Mouse (Mus musculus): ENCODE measurements around the gene Gm765. TPM values are rescaled to one million over a fixed set of nuclear protein-coding genes. Genes with fewer than 3 reads are reported as not detected.

Gm765 gene
- polyA plus RNA-seq, 1 experiment, result not detected

DNA sequence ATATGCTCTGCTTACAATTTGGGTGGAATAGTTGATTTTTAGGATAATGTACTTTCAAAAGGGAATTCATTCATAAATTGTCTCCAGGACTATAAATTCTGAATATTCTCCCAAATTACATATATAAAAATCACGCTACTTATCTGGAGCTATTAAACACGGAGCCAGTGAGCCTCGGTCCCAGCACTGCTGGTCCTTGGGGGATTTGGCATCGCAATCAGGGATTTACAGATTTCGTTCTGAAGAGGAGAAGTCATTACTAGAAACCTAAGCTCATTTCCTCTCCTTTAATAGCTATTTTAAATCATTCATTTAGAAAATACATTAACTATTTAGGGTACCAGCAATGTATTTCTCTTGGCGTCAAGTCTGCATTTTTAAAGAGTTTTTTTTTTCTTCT, 55.0 kb downstream of the Gm765 start:
- peak; percentile 57 for DNase-seq (ENCODE audit: low read depth)
- no peak for TF ChIP-seq POLR2A (IDR thresholded peaks at IDR 0.05; ENCODE audit: borderline replicate concordance, extremely low read depth, insufficient read depth, insufficient read length, poor library complexity, severe bottlenecking)
- no peak for TF ChIP-seq CTCF (IDR thresholded peaks at IDR 0.05; ENCODE audit: borderline replicate concordance, extremely low read depth, insufficient read depth, insufficient read length)

DNA sequence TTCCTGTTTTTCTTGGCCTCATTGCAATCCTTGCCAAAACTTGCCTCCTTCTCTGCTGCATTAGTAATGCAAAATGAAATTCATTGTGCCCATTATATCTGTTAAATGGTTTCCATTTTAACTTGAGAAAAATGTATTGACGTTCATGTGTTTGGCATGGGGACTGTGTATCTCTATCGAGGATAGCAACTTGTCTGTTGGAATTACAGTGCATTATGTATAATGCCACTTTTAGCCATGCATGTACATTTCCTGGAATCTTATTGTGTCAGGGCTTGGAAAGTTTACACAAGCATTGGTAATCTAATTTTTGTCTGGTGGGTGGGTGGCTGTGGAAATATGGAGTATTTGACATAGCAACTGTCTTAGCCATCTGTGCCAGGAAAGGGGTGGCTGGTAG, 57.4 kb downstream of the Gm765 start:
- no peak for DNase-seq (ENCODE audit: low read depth)

GRCm38 (mm10) chr6:98282791-98283190, 59.8 kb downstream of the Gm765 start:
- TF ChIP-seq CTCF (IDR thresholded peaks at IDR 0.05; ENCODE audit: borderline replicate concordance, extremely low read depth, insufficient read depth, insufficient read length) (no peak), POLR2A (IDR thresholded peaks at IDR 0.05; ENCODE audit: borderline replicate concordance, extremely low read depth, insufficient read depth, insufficient read length, poor library complexity, severe bottlenecking) (no peak)
- peak; percentile 76 for DNase-seq (ENCODE audit: low read depth)

More for the DNA sequence above, 57.4 kb downstream of the Gm765 start:
- TF ChIP-seq CTCF (IDR thresholded peaks at IDR 0.05; ENCODE audit: borderline replicate concordance, extremely low read depth, insufficient read depth, insufficient read length), result no peak
- no peak for TF ChIP-seq POLR2A (IDR thresholded peaks at IDR 0.05; ENCODE audit: borderline replicate concordance, extremely low read depth, insufficient read depth, insufficient read length, poor library complexity, severe bottlenecking)

DNA sequence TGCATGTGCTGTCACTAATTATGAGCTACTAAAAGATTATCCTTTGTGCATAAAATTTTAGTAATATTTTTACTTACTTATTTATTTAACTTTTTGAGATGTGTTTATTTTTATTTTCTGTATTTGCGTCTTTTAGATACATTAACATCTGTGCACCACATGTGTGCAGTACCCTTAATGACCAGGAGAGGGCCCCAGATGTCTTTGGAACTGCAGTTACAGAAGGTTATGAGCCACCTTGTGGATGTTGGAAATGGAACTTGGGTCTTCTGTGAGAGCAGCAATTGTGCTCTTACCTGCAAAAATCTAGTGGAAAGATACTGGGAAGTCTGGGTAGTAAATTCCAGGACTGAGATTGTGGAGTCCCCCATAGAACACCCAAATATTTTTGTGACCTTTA, 71.0 kb downstream of the Gm765 start:
- no peak for DNase-seq (ENCODE audit: low read depth)
- TF ChIP-seq CTCF (IDR thresholded peaks at IDR 0.05; ENCODE audit: borderline replicate concordance, extremely low read depth, insufficient read depth, insufficient read length) (peak; percentile 53; the same call in 1 of the 2 replicates), POLR2A (IDR thresholded peaks at IDR 0.05; ENCODE audit: borderline replicate concordance, extremely low read depth, insufficient read depth, insufficient read length, poor library complexity, severe bottlenecking) (no peak)

- TF ChIP-seq POLR2A (IDR thresholded peaks at IDR 0.05; ENCODE audit: borderline replicate concordance, extremely low read depth, insufficient read depth, insufficient read length, poor library complexity, severe bottlenecking) (no peak), CTCF (IDR thresholded peaks at IDR 0.05; ENCODE audit: borderline replicate concordance, extremely low read depth, insufficient read depth, insufficient read length) (no peak)
- DNase-seq (ENCODE audit: low read depth), result no peak
Measured at GRCm38 (mm10) chr6:98262961-98263360, 79.6 kb downstream of the Gm765 start.

DNA sequence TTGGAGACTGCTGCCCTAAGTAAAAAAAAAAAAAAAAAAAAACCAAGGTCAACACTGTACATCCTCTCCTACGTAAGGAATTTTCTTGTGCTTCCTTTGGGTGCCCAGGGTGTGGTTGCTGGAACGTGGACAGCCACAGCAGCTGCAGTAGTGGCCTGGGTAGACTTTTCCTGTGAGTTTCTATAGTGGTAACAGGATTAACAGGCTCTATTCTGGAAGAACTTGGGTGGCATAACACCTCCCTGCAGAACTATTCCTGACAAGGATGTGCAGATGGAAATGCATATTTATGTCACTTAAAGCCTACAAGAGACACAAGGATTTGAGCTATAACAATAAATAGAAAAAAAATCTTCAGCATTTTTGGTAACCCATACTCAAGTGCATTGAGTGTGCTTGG, 83.5 kb downstream of the Gm765 start:
- DNase-seq (ENCODE audit: low read depth), result no peak
- TF ChIP-seq POLR2A (IDR thresholded peaks at IDR 0.05; ENCODE audit: borderline replicate concordance, extremely low read depth, insufficient read depth, insufficient read length, poor library complexity, severe bottlenecking) (no peak), CTCF (IDR thresholded peaks at IDR 0.05; ENCODE audit: borderline replicate concordance, extremely low read depth, insufficient read depth, insufficient read length) (no peak)

- no peak for TF ChIP-seq POLR2A (IDR thresholded peaks at IDR 0.05; ENCODE audit: borderline replicate concordance, extremely low read depth, insufficient read depth, insufficient read length, poor library complexity, severe bottlenecking)
- TF ChIP-seq CTCF (IDR thresholded peaks at IDR 0.05; ENCODE audit: borderline replicate concordance, extremely low read depth, insufficient read depth, insufficient read length), result no peak
- DNase-seq (ENCODE audit: low read depth), result no peak
Measured at GRCm38 (mm10) chr6:98246449-98246848, 96.1 kb downstream of the Gm765 start.

DNA sequence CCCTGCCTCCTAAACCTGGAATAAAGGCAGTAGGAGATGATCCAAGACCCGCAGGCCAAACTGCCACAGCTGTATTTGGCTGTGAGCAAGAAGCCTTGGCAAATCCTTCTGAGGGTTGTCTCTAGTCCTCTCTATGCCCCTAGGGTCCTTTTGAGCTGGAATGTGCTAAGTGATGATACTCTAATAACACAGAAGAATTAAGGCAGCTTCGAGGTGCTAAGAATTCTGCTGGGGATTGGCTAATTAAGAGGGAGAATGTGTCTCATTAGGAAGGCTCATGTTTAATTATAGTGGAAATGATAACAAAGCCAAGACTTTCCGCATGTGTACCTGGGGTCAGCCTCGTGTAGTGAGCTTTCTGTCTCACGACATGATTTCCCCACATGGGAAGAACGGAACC, 99.4 kb downstream of the Gm765 start:
- peak; percentile 74 for DNase-seq (ENCODE audit: low read depth)
- TF ChIP-seq POLR2A (IDR thresholded peaks at IDR 0.05; ENCODE audit: borderline replicate concordance, extremely low read depth, insufficient read depth, insufficient read length, poor library complexity, severe bottlenecking) (no peak), CTCF (IDR thresholded peaks at IDR 0.05; ENCODE audit: borderline replicate concordance, extremely low read depth, insufficient read depth, insufficient read length) (no peak)

DNA sequence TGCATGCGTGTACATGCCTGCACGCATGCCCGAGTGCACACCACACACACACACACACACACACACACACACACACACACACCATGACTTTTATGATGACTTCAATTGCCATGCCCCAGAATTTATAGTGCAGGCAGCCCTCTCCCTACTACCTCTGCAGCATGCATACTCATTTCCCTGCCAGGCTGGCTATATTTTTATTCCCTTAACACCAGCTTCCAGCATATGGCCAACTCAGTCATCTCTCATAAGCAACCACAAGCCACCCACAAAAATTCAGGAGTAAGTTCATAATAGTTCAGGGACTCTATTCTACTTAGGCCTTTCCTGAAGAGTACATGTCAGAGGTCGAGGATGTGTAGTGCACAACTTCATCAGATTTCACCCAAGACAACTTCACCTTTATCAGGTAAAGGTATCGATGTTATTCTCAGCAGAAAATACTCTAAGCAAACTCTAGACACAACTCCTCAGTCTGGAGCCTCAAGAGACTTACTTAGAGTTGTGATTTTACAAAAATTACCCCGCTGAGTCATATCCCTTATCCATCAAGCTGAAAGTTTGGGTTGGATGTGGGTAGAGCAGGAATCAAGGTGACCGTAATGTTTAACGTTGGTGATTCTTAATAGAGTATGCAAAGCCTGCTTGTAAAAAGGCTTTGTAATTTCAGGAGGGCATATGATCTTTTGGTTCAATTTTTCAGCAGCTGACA, 101.8 kb downstream of the Gm765 start:
- no peak for TF ChIP-seq POLR2A (IDR thresholded peaks at IDR 0.05; ENCODE audit: borderline replicate concordance, extremely low read depth, insufficient read depth, insufficient read length, poor library complexity, severe bottlenecking)
- no peak for TF ChIP-seq CTCF (IDR thresholded peaks at IDR 0.05; ENCODE audit: borderline replicate concordance, extremely low read depth, insufficient read depth, insufficient read length)
- no peak for DNase-seq (ENCODE audit: low read depth)

- DNase-seq (ENCODE audit: low read depth), result no peak
- TF ChIP-seq CTCF (IDR thresholded peaks at IDR 0.05; ENCODE audit: borderline replicate concordance, extremely low read depth, insufficient read depth, insufficient read length), result no peak
- no peak for TF ChIP-seq POLR2A (IDR thresholded peaks at IDR 0.05; ENCODE audit: borderline replicate concordance, extremely low read depth, insufficient read depth, insufficient read length, poor library complexity, severe bottlenecking)
Measured at GRCm38 (mm10) chr6:98234097-98234496, 108.5 kb downstream of the Gm765 start.

GRCm38 (mm10) chr6:98223923-98224322, 118.6 kb downstream of the Gm765 start:
- DNase-seq (ENCODE audit: low read depth), result peak; percentile 49
- TF ChIP-seq POLR2A (IDR thresholded peaks at IDR 0.05; ENCODE audit: borderline replicate concordance, extremely low read depth, insufficient read depth, insufficient read length, poor library complexity, severe bottlenecking) (no peak), CTCF (IDR thresholded peaks at IDR 0.05; ENCODE audit: borderline replicate concordance, extremely low read depth, insufficient read depth, insufficient read length) (no peak)

DNA sequence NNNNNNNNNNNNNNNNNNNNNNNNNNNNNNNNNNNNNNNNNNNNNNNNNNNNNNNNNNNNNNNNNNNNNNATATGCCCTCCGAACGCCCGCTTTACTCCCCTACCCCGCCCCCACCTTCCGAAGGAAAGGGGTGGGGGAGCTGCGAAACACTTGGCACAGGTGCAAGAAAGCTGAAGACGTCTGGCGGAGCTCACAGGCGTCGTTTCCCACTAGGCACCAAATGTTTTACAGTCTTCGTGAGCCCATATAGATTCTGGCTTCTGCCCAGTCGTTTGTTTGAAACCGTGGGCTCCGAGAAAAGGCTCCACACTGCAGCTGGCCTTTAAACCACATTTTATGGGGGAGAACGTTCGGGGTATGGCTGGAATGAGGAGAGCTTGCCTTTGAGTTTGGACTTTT, 120.6 kb downstream of the Gm765 start:
- TF ChIP-seq POLR2A (IDR thresholded peaks at IDR 0.05; ENCODE audit: borderline replicate concordance, extremely low read depth, insufficient read depth, insufficient read length, poor library complexity, severe bottlenecking) (no peak), CTCF (IDR thresholded peaks at IDR 0.05; ENCODE audit: borderline replicate concordance, extremely low read depth, insufficient read depth, insufficient read length) (no peak)
- DNase-seq (ENCODE audit: low read depth), result peak; percentile 81

Measured in brain, embryonic 14.5 days (tissue).